Mouse (Mus musculus) heart, embryonic 14.5 days (tissue): ENCODE data around the gene Tpk1. TPM values are rescaled to one million over a fixed set of nuclear protein-coding genes. Genes with fewer than 3 reads are reported as not detected.

Source experiments
- ATAC-seq: fragments of 200-750 bp; cut with Nextera tagmentation; 2 replicates; pipeline ENCODE4 v1.8.0; 2017; ENCODE audit warnings: low read depth, moderate TSS enrichment; ENCODE audit not compliant: insufficient number of reproducible peaks, insufficient read depth, low FRiP score
- H3K27ac ChIP-seq, 2 experiments: fragments of 200-500 bp in 1 of 2; fragments of 300-500 bp in 1 of 2; sonication (generic) in 1 of 2; replicated peaks in 1 of 2; 2 replicates each; pipeline ENCODE4 v1.5.1; 2012 to 2014; ENCODE audit warnings: low read depth in 2 of 2, low read length in 2 of 2, control low read depth in 1 of 2, mild to moderate bottlenecking in 1 of 2, mixed read lengths in 1 of 2; ENCODE audit not compliant: control insufficient read depth in 1 of 2, insufficient read depth in 1 of 2
- H3K27me3 ChIP-seq: fragments of 300-500 bp; sonication (generic); 2 replicates; pipeline ENCODE4 v1.6.1; 2014; ENCODE audit warnings: mild to moderate bottlenecking, low read length, control low read depth; ENCODE audit not compliant: control insufficient read depth, insufficient read depth
- H3K36me3 ChIP-seq: fragments of 300-500 bp; sonication (generic); 2 replicates; pipeline ENCODE4 v1.6.1; 2014; ENCODE audit warnings: mild to moderate bottlenecking, control low read depth, low read length, mixed read lengths; ENCODE audit not compliant: control insufficient read depth, insufficient read depth
- H3K4me1 ChIP-seq, 2 experiments: fragments of 200-500 bp in 1 of 2; fragments of 300-500 bp in 1 of 2; sonication (generic) in 1 of 2; 2 replicates each; pipeline ENCODE4 v1.6.1; 2012 to 2014; ENCODE audit warnings: low read length in 2 of 2, control low read depth in 1 of 2, mixed read lengths in 1 of 2; ENCODE audit not compliant: control insufficient read depth in 2 of 2, insufficient read depth in 2 of 2
- H3K4me2 ChIP-seq: fragments of 300-500 bp; sonication (generic); 2 replicates; pipeline ENCODE4 v1.6.1; 2014; ENCODE audit warnings: mild to moderate bottlenecking, low read length
- H3K4me3 ChIP-seq, 2 experiments: fragments of 200-500 bp in 1 of 2; fragments of 300-500 bp in 1 of 2; sonication (generic) in 1 of 2; 2 replicates each; pipeline ENCODE4 v1.5.1; 2012 to 2014; ENCODE audit warnings: low read length in 2 of 2, mild to moderate bottlenecking in 2 of 2, control low read depth in 1 of 2, low read depth in 1 of 2, moderate library complexity in 1 of 2; ENCODE audit not compliant: control insufficient read depth in 1 of 2, insufficient read depth in 1 of 2
- H3K9ac ChIP-seq: fragments of 300-500 bp; sonication (generic); 2 replicates; pipeline ENCODE4 v1.6.1; 2014; ENCODE audit warnings: mild to moderate bottlenecking, low read length
- H3K9me3 ChIP-seq: fragments of 300-500 bp; sonication (generic); 2 replicates; pipeline ENCODE4 v1.6.1; 2016; ENCODE audit warnings: low read length, control low read depth; ENCODE audit not compliant: control insufficient read depth
- WGBS: fragments of 180-500 bp; shearing (Covaris S2); extraction: QIAGEN DNeasy Blood & Tissue Kit; methylation state at CpG from one replicate; pipeline ENCODE4 v1.1.7; 2014; 5-methylcytosine and 5-hydroxymethylcytosine counted together
- polyA plus RNA-seq: library from polyadenylated mRNA; unstranded; fragments of >200 nt; fragmentation: Nextera tagmentation; extraction: Ambion mirVana; gene quantifications from 2 replicates; pipeline ENCODE4 v1.2.1, GENCODE M21; 2014

The Tpk1 gene
- polyA plus RNA-seq, 1 experiment from 2014 or later: 8.6 TPM

DNA sequence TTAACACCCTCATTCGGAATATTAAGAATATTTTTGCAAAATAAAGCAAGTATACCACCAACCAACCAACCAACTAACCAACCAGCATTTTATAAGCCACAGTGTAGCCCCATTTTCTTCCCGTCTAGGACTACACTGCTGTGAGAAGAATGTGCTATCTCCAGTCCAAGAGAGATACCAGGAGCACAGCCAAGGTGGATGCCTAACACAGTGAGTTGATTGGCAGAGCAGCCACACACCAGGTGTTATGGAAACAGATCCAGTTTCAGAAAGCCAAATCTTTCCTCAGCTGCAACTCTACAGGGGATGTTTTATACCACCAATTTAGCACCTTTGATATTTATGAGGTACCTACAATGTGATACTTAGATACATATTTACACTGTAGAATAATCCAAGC, 299.1 kb downstream of the Tpk1 start:
- no peaks in the 10 kb centered on the region for H3K4me1 ChIP-seq
- H3K4me3 ChIP-seq: no peak overlapping the region
- H3K9ac ChIP-seq: no peak overlapping the region
- H3K27ac ChIP-seq: no peak overlapping the region
- no peak overlapping the region for H3K4me2 ChIP-seq
- H3K27me3 ChIP-seq: no peaks in the 10 kb centered on the region
- H3K36me3 ChIP-seq: no peaks in the 10 kb centered on the region
- ATAC-seq: no peak
- no peaks in the 10 kb centered on the region for H3K9me3 ChIP-seq
- 51% methylated on average over 2 of the region's 2 CpGs for WGBS

DNA sequence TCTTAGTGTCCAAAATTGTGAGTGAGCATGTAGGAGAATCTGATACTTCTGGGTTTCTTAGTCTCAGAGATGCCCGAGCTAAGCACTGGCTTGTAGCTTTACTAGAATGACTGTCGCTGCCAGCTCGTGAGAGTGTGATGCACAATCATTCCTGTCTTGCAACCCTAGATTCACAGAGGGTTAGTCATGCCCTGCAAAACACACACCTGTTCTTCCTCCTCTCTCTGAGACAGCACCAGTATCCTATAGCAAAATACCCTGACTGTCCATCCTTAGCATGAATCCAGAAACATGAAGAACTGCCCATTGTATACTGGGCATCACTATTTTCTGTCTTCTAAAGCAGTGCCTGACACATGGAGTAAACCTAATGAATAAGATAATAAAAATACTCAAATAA, 302.2 kb downstream of the Tpk1 start:
- Histone ChIP-seq H3K4me2 (no peak overlapping the region), H3K4me1 (no peaks in the 10 kb centered on the region), H3K9me3 (no peaks in the 10 kb centered on the region), H3K4me3 (no peak overlapping the region), H3K36me3 (no peaks in the 10 kb centered on the region), H3K9ac (no peak overlapping the region), H3K27me3 (no peaks in the 10 kb centered on the region), H3K27ac (no peak overlapping the region)
- no peak for ATAC-seq
- WGBS: 76% methylated on average over 3 of the region's 3 CpGs

DNA sequence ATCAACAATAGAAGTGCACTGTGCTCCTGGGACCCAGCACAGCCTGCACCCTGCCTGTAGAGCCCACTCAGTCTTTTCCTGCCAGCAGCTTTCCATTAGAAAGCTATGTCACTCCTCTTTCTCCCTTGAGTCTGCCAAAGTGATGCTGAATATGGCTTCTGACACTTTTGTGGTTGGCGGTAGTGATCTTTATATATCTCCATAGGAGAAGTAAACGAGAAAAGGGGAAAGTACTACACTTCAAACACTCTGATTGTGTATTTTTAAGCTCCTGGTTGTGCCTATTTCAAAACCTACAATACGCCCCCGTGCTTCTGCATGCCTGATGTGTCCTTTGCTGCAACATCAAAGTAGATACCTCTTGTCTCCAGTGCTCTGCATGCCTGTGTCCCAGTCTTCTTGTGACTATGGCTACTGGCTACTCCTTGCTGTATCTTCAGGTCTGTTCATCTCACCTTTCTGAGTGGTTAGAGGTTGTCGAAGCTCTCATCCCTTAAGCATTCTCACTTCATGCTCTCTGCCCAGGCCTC, 302.7 kb downstream of the Tpk1 start:
- Histone ChIP-seq H3K27ac (no peak overlapping the region), H3K9ac (no peak overlapping the region), H3K4me1 (no peaks in the 10 kb centered on the region), H3K9me3 (no peaks in the 10 kb centered on the region), H3K36me3 (no peaks in the 10 kb centered on the region), H3K27me3 (no peaks in the 10 kb centered on the region), H3K4me2 (no peak overlapping the region), H3K4me3 (no peak overlapping the region)
- no peak for ATAC-seq
- 79% methylated on average over 5 of the region's 5 CpGs for WGBS

DNA sequence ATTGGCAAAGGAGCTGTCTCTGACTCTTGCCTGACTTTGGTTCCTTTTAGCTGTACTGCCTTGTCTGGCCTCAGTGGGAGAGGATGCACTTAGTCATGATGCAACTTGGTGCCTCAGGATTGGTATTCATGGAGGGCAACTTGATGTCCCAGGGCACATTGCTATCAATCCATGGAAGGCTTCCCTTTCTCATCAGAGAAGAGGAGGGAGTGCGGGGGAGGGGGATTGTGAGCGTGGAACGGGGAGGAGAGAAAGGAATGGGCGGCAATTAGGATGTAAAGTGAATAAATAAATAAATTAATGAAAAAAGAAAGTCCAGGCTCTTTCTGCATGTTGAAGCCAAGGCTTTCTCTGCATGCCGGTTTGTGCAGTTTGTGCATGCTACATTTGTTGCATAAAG, 304.8 kb downstream of the Tpk1 start:
- H3K27me3 ChIP-seq: no peaks in the 10 kb centered on the region
- H3K36me3 ChIP-seq: no peaks in the 10 kb centered on the region
- no peak overlapping the region for H3K4me3 ChIP-seq
- H3K27ac ChIP-seq: no peak overlapping the region
- H3K9ac ChIP-seq: no peak overlapping the region
- 58% methylated on average over 5 of the region's 5 CpGs for WGBS
- no peak overlapping the region for H3K4me2 ChIP-seq
- no peaks in the 10 kb centered on the region for H3K4me1 ChIP-seq
- ATAC-seq: no peak
- no peaks in the 10 kb centered on the region for H3K9me3 ChIP-seq

DNA sequence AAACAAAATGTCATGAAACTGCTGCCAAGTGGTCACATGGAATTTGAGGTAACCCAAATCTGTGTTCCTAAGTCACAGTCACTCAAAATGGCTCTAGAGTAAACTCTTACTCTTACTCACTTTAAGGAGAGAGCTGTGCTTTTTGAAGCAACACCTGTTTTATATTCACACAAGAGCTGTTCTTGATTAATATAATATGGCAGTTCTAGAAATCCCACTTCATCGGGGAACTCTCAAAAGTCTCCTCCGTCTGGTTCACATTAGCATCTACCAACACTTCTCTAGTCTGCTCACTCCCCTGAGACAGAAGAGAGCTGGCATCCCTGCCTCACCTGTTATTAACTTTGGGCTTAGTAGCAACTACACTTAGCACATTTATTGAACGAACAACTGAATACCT, 305.9 kb downstream of the Tpk1 start:
- ATAC-seq: no peak
- H3K4me1 ChIP-seq: no peaks in the 10 kb centered on the region
- WGBS: 90% methylated on average over 3 of the region's 3 CpGs
- no peaks in the 10 kb centered on the region for H3K27me3 ChIP-seq
- no peak overlapping the region for H3K4me3 ChIP-seq
- no peaks in the 10 kb centered on the region for H3K36me3 ChIP-seq
- H3K4me2 ChIP-seq: no peak overlapping the region
- no peak overlapping the region for H3K27ac ChIP-seq
- H3K9me3 ChIP-seq: no peaks in the 10 kb centered on the region
- no peak overlapping the region for H3K9ac ChIP-seq

DNA sequence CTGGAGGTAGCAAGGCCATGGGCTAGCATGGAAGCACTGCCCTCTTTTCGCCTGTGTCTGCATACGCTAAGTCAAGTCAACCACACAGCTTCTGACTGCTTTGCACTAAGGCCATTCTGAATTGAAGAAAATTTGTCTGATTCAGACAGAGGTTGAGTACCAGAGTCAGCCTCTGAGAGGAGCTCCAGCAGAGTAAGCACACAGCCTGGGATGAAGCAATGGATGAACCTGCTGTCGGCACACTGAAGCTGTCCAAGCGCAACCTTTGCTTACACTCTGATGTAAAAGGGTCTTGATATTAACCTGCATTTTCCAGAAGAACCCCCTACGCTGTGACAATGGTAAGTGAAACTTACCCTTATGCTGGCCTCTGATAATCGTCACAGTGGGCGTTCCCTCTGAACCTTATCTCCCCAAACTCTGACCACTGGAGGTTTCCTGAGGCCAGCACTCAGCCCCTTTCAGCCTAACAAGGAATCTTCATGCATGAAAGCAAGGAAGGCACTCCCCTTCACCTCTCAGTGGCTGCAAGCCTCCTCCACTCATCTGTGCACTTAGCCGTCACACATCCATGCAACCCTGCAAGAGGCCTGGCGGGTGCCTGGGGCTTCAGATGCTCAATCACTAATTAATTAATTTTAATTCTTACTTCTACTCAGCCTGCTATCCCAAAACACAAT, 311.4 kb downstream of the Tpk1 start:
- H3K36me3 ChIP-seq: no peaks in the 10 kb centered on the region
- 46% methylated on average over 9 of the region's 9 CpGs for WGBS
- no peak overlapping the region for H3K27ac ChIP-seq
- peaks cover 0 to 2% of the 10 kb centered on the region in 2 experiments; a peak in 2 of 4 replicates for H3K4me1 ChIP-seq
- peak overlapping the region; percentile 9; the same call in 1 of the 2 replicates for H3K4me2 ChIP-seq
- no peak; the same call in 1 of the 2 replicates for ATAC-seq
- no peaks in the 10 kb centered on the region for H3K27me3 ChIP-seq
- no peaks in the 10 kb centered on the region for H3K9me3 ChIP-seq
- no peak overlapping the region for H3K4me3 ChIP-seq
- H3K9ac ChIP-seq: no peak overlapping the region

DNA sequence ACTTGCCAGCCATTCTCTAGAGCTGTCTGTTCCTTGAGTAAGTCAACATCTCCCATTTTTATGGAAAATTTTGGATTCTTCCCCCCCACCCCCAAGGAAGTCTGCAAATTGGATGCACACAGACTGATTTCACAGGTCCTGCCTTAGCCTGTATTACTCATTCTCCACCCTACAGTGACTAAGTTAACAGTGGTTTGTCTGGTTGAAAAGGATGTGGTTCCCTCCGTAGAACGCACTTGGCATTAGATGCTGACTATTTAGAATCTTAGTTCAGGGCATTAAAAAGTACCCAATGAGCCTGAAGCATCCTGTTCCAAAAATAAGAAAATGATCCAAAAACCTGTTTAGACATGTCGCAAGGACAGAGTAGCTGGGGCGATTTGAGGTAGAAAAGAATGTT, 312.6 kb downstream of the Tpk1 start:
- Histone ChIP-seq H3K4me2 (no peak overlapping the region), H3K27me3 (no peaks in the 10 kb centered on the region), H3K36me3 (no peaks in the 10 kb centered on the region), H3K4me3 (no peak overlapping the region), H3K9ac (no peak overlapping the region), H3K4me1 (peaks cover 0 to 2% of the 10 kb centered on the region in 2 experiments; a peak in 2 of 4 replicates), H3K9me3 (no peaks in the 10 kb centered on the region), H3K27ac (no peak overlapping the region)
- no peak for ATAC-seq
- WGBS: 89% methylated on average over 4 of the region's 4 CpGs

DNA sequence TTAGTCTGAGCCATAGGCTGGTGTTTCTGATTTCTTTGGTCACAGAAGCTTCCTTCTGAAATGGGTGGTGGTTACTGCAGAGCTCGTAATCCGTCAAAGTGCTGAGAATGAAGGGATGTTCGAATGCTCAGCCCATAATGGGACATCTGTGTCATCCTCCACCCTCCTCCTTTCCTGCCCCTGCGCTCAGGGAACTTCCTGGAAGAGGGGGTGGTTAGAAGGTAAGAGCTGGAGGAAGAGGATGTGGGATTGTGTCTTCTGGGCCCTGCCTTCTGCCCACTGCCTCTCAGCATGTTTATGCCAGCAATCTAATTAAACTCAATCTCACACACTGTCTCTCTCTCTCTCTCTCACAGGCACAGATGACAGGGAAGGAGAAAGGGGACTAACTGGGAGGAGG, 317.0 kb downstream of the Tpk1 start:
- Histone ChIP-seq H3K9me3 (no peaks in the 10 kb centered on the region), H3K36me3 (no peaks in the 10 kb centered on the region), H3K4me2 (no peak overlapping the region), H3K4me3 (no peak overlapping the region), H3K27me3 (no peaks in the 10 kb centered on the region), H3K9ac (no peak overlapping the region), H3K4me1 (no peaks in the 10 kb centered on the region), H3K27ac (no peak overlapping the region)
- WGBS: 62% methylated on average over 4 of the region's 4 CpGs
- ATAC-seq: no peak
